Mouse (Mus musculus) brain, embryonic 14.5 days (tissue): ENCODE measurements around the gene Lpin1. TPM values are rescaled to one million over a fixed set of nuclear protein-coding genes. Genes with fewer than 3 reads are reported as not detected.

Experiments used
- DNase-seq: peaks from one replicate; pipeline ENCODE4 v3.0.0-alpha.2; 2011; ENCODE audit warnings: low read depth
- CTCF ChIP-seq: fragments of 200-500 bp; IDR thresholded peaks from 2 replicates; pipeline ENCODE4 v1.5.1; 2012; ENCODE audit warnings: inconsistent platforms, mild to moderate bottlenecking, moderate library complexity, borderline replicate concordance; ENCODE audit not compliant: insufficient read depth, insufficient read length; ENCODE audit errors: extremely low read depth
- POLR2A ChIP-seq: fragments of 200-500 bp; IDR thresholded peaks from 2 replicates; pipeline ENCODE4 v1.6.1; 2012; ENCODE audit warnings: mild to moderate bottlenecking, inconsistent platforms, borderline replicate concordance; ENCODE audit not compliant: poor library complexity, insufficient read depth, insufficient read length, severe bottlenecking; ENCODE audit errors: extremely low read depth
- polyA plus RNA-seq: library from polyadenylated mRNA; depleted of rRNA; stranded (reverse); fragments of >200 nt; gene quantifications from 2 replicates; pipeline ENCODE4 v1.2.3, GENCODE M21; 2012

Gene Lpin1
- polyA plus RNA-seq, 1 experiment, result 25.6 TPM

DNA sequence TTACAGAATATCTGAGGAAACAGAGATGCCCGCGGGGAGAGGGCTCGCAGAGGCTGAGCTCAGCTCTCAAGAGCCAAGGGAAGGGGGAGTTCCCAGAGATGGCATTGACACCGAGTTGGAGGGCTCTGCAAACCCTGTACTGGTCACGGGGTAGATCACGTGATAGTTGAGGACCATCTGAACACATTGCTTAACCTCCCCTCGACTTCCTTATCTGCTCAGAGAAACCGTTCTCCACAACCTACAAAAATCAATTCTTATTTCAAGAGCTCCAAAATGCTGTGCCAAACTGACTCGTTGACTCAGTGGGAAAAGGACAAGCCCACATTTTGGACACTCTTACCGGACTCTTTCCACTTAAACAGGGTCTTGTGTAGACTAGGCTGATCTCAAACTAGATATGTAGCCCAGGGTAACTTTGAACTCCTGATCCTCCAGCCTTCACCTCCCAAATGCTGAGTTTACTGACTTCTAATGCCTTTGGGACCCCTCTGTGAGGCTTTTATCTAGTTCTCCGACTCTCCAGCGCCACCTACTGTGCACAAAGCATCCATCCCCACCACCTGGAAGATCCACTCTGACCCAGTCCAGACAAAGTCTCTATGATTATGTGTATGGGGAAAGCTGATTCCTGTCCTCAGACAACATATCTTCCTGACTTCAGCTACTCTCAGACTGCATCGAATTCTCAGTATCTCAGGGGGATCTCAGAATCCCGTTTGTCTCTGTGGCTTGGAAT is 23.5 kb upstream of the Lpin1 start:
- DNase-seq, result peak; percentile 65
- TF ChIP-seq POLR2A (no peak), CTCF (peak; percentile 73; the same call in 1 of the 2 replicates)

- TF ChIP-seq POLR2A (no peak), CTCF (no peak)
- DNase-seq, result no peak
These were observed 22.5 kb upstream of the Lpin1 start for GRCm38 (mm10) chr12:16633235-16633634.

- DNase-seq, result no peak
- TF ChIP-seq CTCF (no peak), POLR2A (no peak)
These were observed 20.7 kb upstream of the Lpin1 start for GRCm38 (mm10) chr12:16631423-16631822.

DNA sequence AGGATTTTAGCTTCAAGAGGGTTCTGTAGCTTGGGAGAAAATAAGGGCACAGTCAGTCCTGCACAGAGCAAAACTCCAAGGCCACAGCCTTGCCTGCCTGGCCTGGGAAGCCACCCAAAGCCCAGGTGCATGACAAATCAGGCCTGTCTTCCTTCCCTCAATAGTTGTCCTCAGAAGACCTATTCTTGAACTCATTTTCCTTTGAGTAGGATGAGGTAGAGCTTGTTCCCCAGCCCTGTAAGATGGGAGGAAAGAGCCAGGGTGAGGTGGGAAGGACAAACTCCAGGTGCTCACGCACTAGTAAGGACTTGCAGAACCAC is 20.1 kb upstream of the Lpin1 start:
- TF ChIP-seq POLR2A, result no peak
- TF ChIP-seq CTCF, result no peak
- no peak for DNase-seq

DNA sequence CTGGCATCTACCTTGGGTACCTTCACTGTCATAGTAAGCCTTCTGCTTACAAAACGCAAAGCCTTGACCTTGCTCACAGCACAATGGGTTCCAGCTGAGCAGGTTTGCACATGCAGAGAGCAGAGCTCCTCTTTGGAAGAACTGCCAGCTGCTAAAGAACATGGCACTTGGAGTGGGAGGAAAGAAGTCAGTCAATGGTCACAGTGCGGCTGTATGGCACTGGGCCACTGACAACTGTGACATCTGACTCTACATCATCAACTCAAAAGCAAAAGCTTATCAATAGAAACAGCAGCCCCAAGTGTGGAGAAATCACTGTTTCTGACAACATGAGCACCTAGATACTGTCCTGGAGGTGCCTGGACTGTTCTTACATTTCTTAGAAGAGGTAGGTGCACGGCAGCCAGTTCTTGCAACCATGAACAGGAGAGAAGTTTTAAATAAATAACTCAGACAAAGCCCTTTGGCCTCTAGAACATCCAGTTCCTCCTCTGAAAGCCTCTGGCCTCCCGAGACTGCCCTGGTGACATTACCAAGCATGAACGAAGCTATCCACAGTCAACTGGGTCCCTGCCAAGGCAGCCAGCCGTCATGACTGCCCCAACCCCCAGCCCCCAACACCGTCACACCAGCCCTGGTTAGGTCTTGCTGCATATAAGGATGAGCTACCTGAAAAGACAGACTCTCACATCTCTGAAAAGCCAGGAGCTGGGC is 19.5 kb upstream of the Lpin1 start:
- TF ChIP-seq CTCF, result no peak
- TF ChIP-seq POLR2A, result no peak
- DNase-seq, result no peak

- no peak for TF ChIP-seq CTCF
- no peak for TF ChIP-seq POLR2A
- DNase-seq, result no peak
These were observed 9.5 kb upstream of the Lpin1 start for GRCm38 (mm10) chr12:16620230-16620629.

GRCm38 (mm10) chr12:16619453-16619852 is 8.7 kb upstream of the Lpin1 start:
- DNase-seq, result peak; percentile 81
- TF ChIP-seq POLR2A (no peak), CTCF (no peak)

DNA sequence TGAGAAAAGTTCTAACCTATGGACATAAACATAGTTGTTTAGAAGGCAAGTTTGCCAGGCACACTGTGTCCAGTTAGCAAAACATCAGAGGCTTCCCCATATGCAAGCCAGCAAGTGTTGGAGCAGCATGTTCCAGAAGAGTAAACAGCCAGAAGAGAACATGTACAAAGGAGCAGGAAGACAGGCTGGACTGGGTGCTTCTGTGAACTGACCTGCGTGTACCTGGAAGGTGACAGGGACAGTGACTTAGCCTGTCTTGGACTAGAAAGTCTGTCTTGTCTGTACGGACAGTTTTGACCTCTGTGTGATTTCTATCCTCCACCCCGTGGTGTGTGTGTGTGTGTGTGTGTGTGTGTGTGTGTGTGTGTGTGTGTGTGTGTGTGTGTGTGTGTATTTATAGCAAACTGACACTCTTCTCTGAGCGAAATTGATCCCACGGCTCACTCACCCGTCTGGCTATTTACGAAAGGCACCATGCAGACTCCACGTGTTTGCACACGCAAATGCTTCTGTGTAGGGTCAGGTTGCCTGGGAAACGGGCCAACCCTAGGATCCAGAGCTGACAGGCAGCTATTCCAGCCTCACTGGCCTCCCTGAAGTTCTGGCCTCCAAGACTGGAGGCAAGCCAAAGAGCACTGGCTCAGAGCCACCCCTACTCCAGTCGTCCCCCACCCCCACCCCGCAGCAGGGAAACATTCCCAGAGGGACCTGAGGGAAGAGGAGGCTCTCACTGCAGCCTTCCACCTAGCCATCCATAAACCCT is 7.9 kb upstream of the Lpin1 start:
- TF ChIP-seq POLR2A, result no peak
- no peak for TF ChIP-seq CTCF
- DNase-seq, result peak; percentile 96

DNA sequence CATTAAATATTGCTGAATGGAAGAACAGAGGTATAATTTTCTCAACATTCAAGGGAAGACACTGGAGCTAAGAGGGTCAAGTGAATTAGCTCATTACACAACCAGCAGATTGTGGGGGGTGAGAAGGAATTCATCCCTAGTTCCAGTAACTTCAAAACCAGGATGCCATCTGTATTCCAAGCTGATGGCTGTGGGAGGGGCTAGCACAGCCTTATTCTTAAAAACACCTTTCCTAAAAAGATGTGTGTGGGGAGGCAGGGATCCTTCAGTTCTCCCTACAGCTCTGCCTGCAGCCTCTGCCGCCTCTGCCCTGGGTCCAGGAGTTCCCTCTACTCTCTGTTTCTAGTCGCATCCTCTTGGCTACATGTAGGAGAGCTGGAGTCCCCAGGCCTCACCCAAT is 5.0 kb upstream of the Lpin1 start:
- TF ChIP-seq POLR2A (no peak), CTCF (no peak)
- DNase-seq, result no peak

GRCm38 (mm10) chr12:16614556-16614955 is 3.8 kb upstream of the Lpin1 start:
- no peak for TF ChIP-seq CTCF
- no peak for TF ChIP-seq POLR2A
- DNase-seq, result no peak

DNA sequence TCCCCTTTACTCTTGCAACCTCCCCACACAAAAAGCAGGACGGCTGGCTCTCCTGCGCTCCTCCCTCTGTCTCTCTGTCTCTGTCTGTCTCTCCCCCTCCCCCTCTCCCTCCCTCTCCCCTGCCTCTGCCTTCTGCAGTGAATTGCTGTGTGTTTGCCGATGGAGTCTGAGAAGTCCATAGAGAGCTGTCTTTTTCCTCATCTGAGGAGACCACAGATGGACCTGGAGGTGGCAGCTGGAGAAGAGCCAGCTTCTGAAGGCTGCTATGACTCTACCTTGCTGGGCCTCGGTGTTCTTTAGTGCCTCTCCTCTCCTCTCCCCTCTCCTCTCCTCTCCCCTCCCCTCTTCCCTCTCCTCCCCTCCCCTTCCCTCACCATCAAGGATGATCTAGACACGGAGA is 5.1 kb downstream of the Lpin1 start:
- no peak for DNase-seq
- TF ChIP-seq POLR2A, result no peak
- no peak for TF ChIP-seq CTCF
